Mouse (Mus musculus) kidney, postnatal 0 days (tissue): Measurements from ENCODE around the gene Art3. TPM values are rescaled to one million over a fixed set of nuclear protein-coding genes. Genes with fewer than 3 reads are reported as not detected.

ENCODE experiments used
- ATAC-seq: fragments of 200-750 bp; cut with Nextera tagmentation; replicated peaks from 2 replicates; pipeline ENCODE4 v1.8.0; 2017; ENCODE audit warnings: low read depth, moderate number of reproducible peaks, moderate TSS enrichment, moderate library complexity; ENCODE audit not compliant: low FRiP score
- DNase-seq: peaks from one replicate; pipeline ENCODE4 v3.0.0-alpha.2; 2016; ENCODE audit warnings: low spot score
- H3K27ac ChIP-seq: fragments of 300-500 bp; sonication (generic); 2 replicates; pipeline ENCODE4 v1.5.1; 2014; ENCODE audit warnings: mild to moderate bottlenecking
- H3K27me3 ChIP-seq: fragments of 300-500 bp; sonication (generic); 2 replicates; pipeline ENCODE4 v1.6.1; 2014; ENCODE audit warnings: low read length, mixed read lengths; ENCODE audit not compliant: insufficient read depth
- H3K36me3 ChIP-seq: fragments of 300-500 bp; sonication (generic); 2 replicates; pipeline ENCODE4 v1.6.1; 2014; ENCODE audit warnings: low read length, mixed read lengths; ENCODE audit not compliant: insufficient read depth
- H3K4me1 ChIP-seq: fragments of 300-500 bp; sonication (generic); replicated peaks from 2 replicates; pipeline ENCODE4 v1.6.1; 2014; ENCODE audit warnings: antibody characterized with exemption, low read length, mixed read lengths; ENCODE audit not compliant: insufficient read depth
- H3K4me2 ChIP-seq: fragments of 300-500 bp; sonication (generic); 2 replicates; pipeline ENCODE4 v1.6.1; 2014; ENCODE audit warnings: mild to moderate bottlenecking, low read length, moderate library complexity, mixed read lengths
- H3K4me3 ChIP-seq: fragments of 300-500 bp; sonication (generic); replicated peaks from 2 replicates; pipeline ENCODE4 v1.5.1; 2014; ENCODE audit warnings: low read depth, low read length
- H3K9ac ChIP-seq: fragments of 300-500 bp; sonication (generic); 2 replicates; pipeline ENCODE4 v1.6.1; 2014; ENCODE audit warnings: low read depth, low read length
- H3K9me3 ChIP-seq: fragments of 300-500 bp; sonication (generic); replicated peaks from 2 replicates; pipeline ENCODE4 v1.6.1; 2016; ENCODE audit warnings: low read length, inconsistent platforms, mixed read lengths
- CTCF ChIP-seq: IDR thresholded peaks from 2 replicates; pipeline ENCODE4 v1.5.1; 2016; ENCODE audit warnings: antibody characterized with exemption, low read depth, mild to moderate bottlenecking, moderate library complexity
- WGBS: fragments of 180-500 bp; shearing (Covaris S2); extraction: QIAGEN DNeasy Blood & Tissue Kit; methylation state at CpG from one replicate; pipeline ENCODE4 v1.1.7; 2014; 5-methylcytosine and 5-hydroxymethylcytosine counted together
- polyA plus RNA-seq: library from polyadenylated mRNA; unstranded; fragments of >200 nt; fragmentation: Nextera tagmentation; extraction: Ambion mirVana; gene quantifications from 2 replicates; pipeline ENCODE4 v1.2.1, GENCODE M21; 2015

Art3 gene
- polyA plus RNA-seq, 1 experiment from 2014 or later = 9.2 TPM

- H3K9ac ChIP-seq = no peak overlapping the region
These were observed 77.9 kb downstream of the Art3 start for GRCm38 (mm10) chr5:92409361-92410155.

GRCm38 (mm10) chr5:92410486-92410885, 78.9 kb downstream of the Art3 start:
- H3K36me3 ChIP-seq = 0 out of 2 replicates have a peak, but pooled peaks cover 6% of the 10 kb centered on the region
- H3K27me3 ChIP-seq = no peaks in the 10 kb centered on the region
- TF ChIP-seq CTCF = no peak
- 86% methylated on average over 5 of the region's 5 CpGs for WGBS
- no peak overlapping the region for H3K9ac ChIP-seq
- DNase-seq (no peak), ATAC-seq (no peak)
- no peak overlapping the region for H3K4me3 ChIP-seq
- no peak overlapping the region for H3K27ac ChIP-seq
- no peaks in the 10 kb centered on the region for H3K9me3 ChIP-seq
- no peak overlapping the region for H3K4me2 ChIP-seq
- no peaks in the 10 kb centered on the region for H3K4me1 ChIP-seq

More at GRCm38 (mm10) chr5:92409361-92410155, 77.9 kb downstream of the Art3 start:
- Histone ChIP-seq H3K4me2 (no peak overlapping the region), H3K9me3 (no peaks in the 10 kb centered on the region), H3K36me3 (no peaks in the 10 kb centered on the region), H3K27ac (no peak overlapping the region), H3K4me1 (no peaks in the 10 kb centered on the region), H3K27me3 (no peaks in the 10 kb centered on the region), H3K4me3 (no peak overlapping the region)
- no peak for ATAC-seq
- 73% methylated on average over 9 of the region's 9 CpGs for WGBS
- no peak for TF ChIP-seq CTCF
- no peak for DNase-seq

- H3K36me3 ChIP-seq = peaks cover 11% of the 10 kb centered on the region; the same call in 1 of the 2 replicates
- H3K9ac ChIP-seq = no peak overlapping the region
- no peaks in the 10 kb centered on the region for H3K4me1 ChIP-seq
- 55% methylated on average over 7 of the region's 7 CpGs for WGBS
- no peak overlapping the region for H3K4me3 ChIP-seq
- no peak overlapping the region for H3K27ac ChIP-seq
- DNase-seq (no peak), ATAC-seq (no peak)
- no peak overlapping the region for H3K4me2 ChIP-seq
- no peaks in the 10 kb centered on the region for H3K9me3 ChIP-seq
- TF ChIP-seq CTCF = no peak
- H3K27me3 ChIP-seq = no peaks in the 10 kb centered on the region
These were observed 80.0 kb downstream of the Art3 start for GRCm38 (mm10) chr5:92411461-92412140.

- no peaks in the 10 kb centered on the region for H3K9me3 ChIP-seq
- TF ChIP-seq CTCF = no peak
- no peak overlapping the region for H3K9ac ChIP-seq
- no peak for DNase-seq
- no peak overlapping the region for H3K4me3 ChIP-seq
- no peak for ATAC-seq
- no peak overlapping the region for H3K27ac ChIP-seq
- H3K4me1 ChIP-seq = no peaks in the 10 kb centered on the region
- H3K27me3 ChIP-seq = no peaks in the 10 kb centered on the region
- peaks cover 26% of the 10 kb centered on the region for H3K36me3 ChIP-seq
- 71% methylated on average over 11 of the region's 11 CpGs for WGBS
- no peak overlapping the region for H3K4me2 ChIP-seq
These were observed 81.8 kb downstream of the Art3 start for GRCm38 (mm10) chr5:92413271-92413981.

GRCm38 (mm10) chr5:92413982-92414375, 82.4 kb downstream of the Art3 start:
- no peak overlapping the region for H3K4me2 ChIP-seq
- ATAC-seq = no peak
- no peak overlapping the region for H3K4me3 ChIP-seq
- no peak overlapping the region for H3K27ac ChIP-seq
- WGBS = 81% methylated on average over 8 of the region's 8 CpGs
- H3K9me3 ChIP-seq = no peaks in the 10 kb centered on the region
- no peaks in the 10 kb centered on the region for H3K4me1 ChIP-seq
- peaks cover 29% of the 10 kb centered on the region for H3K36me3 ChIP-seq
- no peak for TF ChIP-seq CTCF
- no peak overlapping the region for H3K9ac ChIP-seq
- DNase-seq = no peak
- H3K27me3 ChIP-seq = no peaks in the 10 kb centered on the region

- no peak overlapping the region for H3K4me2 ChIP-seq
- peaks cover 45% of the 10 kb centered on the region for H3K36me3 ChIP-seq
- DNase-seq = no peak
- H3K9ac ChIP-seq = no peak overlapping the region
- H3K4me1 ChIP-seq = no peaks in the 10 kb centered on the region
- H3K9me3 ChIP-seq = no peaks in the 10 kb centered on the region
- WGBS = 95% methylated on average over 11 of the region's 11 CpGs
- H3K27ac ChIP-seq = no peak overlapping the region
- H3K4me3 ChIP-seq = no peak overlapping the region
- no peak for ATAC-seq
- no peaks in the 10 kb centered on the region for H3K27me3 ChIP-seq
- no peak for TF ChIP-seq CTCF
These were observed 92.5 kb downstream of the Art3 start for GRCm38 (mm10) chr5:92424126-92424525.
